Mouse (Mus musculus) urinary bladder, adult 2 months (tissue): ENCODE measurements around the gene Hspb9. TPM values are rescaled to one million over a fixed set of nuclear protein-coding genes. Genes with fewer than 3 reads are reported as not detected.

Experiments used
- DNase-seq: peaks from one replicate; pipeline ENCODE4 v3.0.0; 2022; ENCODE audit warnings: low spot score
- polyA plus RNA-seq: library from polyadenylated mRNA; depleted of rRNA; stranded (reverse); fragments of >200 nt; gene quantifications from 2 replicates; pipeline ENCODE4 v1.2.3, GENCODE M21; 2012

Hspb9 gene
- polyA plus RNA-seq, 1 experiment: 0.11 TPM

- DNase-seq: no peak
Observed at GRCm38 (mm10) chr11:100705095-100705747, 8.4 kb upstream of the Hspb9 start.

DNA sequence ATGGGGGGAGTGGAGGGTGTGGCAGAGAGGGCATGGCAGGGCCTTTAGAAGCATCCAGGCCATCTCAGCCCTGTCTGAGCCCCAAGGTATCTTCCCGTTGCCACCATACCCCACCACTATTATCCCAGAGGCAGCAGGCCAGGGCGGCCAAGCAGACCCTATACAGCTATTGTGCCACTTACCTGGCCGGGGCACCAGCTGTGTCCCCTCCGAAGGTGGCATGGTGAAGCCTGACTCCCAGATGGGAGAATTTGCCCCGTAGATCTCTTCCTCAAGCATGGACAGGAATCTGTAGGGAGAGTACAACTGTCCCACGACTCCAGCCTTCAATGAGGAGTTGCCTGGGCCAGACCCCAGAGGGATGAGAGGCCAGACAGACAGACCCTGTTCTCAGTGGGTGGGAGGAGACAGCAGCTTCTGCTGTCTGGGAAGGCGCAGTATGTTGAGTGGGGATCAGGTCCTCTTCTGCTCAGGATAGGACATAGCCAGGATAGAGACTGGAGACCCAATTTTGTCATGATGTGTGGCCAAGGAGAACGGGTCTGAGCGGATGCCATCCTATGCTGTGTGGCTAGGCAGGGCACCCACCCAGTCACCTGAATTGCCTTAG, 4.3 kb upstream of the Hspb9 start:
- no peak for DNase-seq

DNA sequence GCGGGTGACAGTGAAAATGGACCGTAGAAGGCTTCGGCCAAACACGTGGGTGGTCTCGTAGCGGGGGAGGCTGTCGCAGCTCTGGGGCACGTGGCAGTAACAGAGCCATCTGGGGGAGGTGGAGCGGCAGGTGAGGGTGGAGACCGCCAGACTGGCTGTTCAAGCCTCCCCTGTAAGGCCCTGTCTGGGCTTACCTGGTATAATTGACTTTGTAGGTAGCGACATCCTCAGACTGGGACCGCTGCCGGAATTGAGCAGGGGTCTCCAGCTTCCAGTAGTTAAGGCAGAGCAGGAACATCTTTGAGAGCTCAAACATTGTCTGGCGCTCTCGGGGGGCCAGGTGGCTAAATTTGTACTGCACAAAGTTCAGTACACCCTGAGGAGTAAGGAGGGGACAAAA, 3.1 kb upstream of the Hspb9 start:
- no peak for DNase-seq

DNA sequence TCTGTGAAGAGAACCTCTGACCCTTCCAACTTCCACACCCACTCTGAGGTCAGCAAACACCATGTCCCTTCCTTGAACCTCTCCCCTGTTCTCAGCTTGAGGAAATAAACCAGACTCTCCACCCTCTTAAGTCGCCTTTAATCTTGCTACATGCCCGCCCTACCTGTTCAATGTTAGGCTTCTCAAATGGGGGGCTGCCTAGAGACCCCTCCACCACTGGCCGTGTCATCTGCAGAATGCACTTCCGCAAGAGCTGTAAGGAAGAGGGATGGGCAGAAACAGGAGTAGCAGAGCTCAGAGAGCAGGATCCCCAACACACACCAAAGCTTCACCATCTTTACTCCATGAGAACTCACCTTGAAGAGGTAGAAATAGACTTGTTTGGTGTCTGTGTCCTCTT, 2.7 kb upstream of the Hspb9 start:
- no peak for DNase-seq

DNA sequence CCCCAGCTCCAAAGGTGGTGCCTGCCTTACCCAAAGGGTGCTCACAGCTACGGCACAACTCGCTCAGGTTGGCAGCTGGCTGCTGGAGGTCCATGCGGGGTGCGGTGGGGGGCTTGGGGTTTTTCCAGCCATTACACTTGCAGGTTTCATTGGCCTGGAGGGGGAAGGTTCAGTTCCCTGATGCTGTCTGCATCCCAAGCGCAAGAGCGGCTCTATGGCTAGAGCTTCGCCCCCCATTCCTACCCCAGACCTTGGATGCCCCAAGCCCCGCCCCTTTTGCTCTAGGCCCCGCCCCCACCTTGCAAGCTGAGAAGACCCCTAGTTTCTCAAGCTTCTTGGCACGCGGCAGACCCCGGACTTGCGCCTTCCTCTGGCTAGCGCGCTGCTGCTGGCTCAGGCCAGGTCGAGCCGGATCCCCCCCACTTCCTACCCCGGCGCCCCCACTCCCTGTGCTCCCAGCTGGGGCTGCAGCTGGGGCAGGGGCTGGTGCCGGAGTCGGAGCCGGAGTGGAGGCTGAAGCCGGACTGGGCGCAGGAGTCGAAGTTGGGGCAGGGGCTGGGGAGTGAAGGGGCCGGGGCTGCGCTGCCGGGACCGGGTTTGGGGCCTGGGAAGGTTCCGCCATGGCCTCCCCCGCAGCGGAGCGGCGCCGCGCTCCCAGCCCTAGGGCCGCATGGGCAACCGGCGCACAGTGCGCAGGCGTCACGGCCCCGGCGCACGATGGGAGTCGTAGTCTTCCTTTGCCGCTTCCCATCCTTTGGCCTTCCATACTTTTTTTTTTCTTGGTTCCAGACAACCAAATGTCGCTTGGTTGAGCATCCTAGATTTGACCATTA, 1.7 kb upstream of the Hspb9 start, which contains the start of gene Kat2a:
Gene Kat2a, minus strand, starts transcription at position 683 of the 833 bp plus-strand sequence.
- peak; percentile 65 for DNase-seq

- DNase-seq: no peak
Observed at GRCm38 (mm10) chr11:100713174-100713573, 476 bp upstream of the Hspb9 start.

- no peak for DNase-seq
Observed at GRCm38 (mm10) chr11:100714534-100714915, 875 bp downstream of the Hspb9 start.

GRCm38 (mm10) chr11:100714948-100715347, 1.3 kb downstream of the Hspb9 start:
- DNase-seq: no peak

GRCm38 (mm10) chr11:100716649-100717048, 3.0 kb downstream of the Hspb9 start:
- DNase-seq: no peak

DNA sequence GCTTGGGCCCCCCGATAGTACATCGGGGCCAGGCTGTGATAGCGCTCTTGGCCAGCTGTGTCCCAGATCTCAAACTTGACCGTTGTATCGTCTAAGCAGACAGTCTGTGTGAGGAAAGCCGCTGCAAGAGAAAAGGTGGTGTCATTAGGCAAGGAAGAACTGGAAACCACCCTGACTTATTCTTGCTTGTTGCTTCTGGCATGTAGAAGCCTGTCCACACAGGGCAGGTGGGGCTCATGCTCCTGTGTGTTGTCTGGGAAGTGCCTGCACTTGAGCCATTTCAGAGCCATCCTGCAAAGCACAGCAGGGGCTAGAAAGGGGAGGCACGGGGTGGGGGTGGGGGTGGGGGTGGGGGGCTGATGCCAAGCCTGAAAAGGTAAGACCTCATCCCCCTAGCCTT, 4.8 kb downstream of the Hspb9 start:
- DNase-seq: no peak

GRCm38 (mm10) chr11:100718866-100719265, 5.2 kb downstream of the Hspb9 start:
- DNase-seq: no peak

DNA sequence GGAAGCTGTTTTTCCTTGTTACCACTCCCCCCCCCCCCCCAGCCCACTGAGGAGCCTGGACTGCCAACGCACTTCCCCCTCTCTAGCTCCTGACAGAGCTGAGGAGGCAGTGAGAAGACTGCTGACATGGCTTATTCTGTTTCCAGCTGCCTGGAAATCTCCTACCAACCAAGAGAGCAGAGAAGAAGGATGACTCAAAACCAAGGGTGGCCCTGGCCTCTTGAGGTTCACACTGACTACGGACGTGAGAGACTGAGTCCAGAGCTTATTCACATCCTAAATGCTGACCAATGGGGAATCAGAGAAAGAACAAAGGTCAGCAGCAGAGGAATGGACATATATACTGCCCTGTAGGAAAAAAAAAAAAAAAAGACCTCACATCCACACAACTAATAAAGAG, 5.7 kb downstream of the Hspb9 start:
- DNase-seq: no peak

- no peak for DNase-seq
Observed at GRCm38 (mm10) chr11:100719893-100720292, 6.2 kb downstream of the Hspb9 start.

GRCm38 (mm10) chr11:100720345-100720744, 6.7 kb downstream of the Hspb9 start:
- DNase-seq: no peak

- DNase-seq: no peak
Observed at GRCm38 (mm10) chr11:100721254-100721653, 7.6 kb downstream of the Hspb9 start.

GRCm38 (mm10) chr11:100721776-100722492, 8.3 kb downstream of the Hspb9 start:
- DNase-seq: no peak

DNA sequence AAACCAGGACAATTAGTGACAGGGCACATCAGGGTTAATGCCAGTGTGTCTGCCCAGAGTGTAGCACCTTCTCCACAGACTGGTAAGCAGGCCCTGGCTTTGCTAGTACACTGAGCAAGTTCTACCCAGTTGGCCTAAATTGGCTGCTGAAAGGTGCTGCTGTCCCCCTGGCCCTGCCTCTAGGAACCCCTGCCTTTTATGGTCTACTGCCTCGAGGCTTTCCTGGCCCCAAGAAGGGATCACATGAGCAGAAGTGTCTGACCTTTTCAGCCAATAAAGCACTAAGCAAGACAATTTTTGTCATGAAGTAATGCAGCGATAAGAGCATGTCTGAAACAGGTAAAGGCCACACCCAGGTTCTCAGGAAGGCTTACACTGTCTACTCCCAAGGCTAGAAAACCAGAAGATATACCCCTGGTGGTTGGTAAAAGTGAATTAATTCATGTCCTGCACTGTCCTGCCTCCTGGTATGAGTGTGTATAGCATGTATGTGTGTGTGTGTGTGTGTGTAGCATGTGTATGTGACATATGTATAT, 8.9 kb downstream of the Hspb9 start:
- no peak for DNase-seq

- no peak for DNase-seq
Observed at GRCm38 (mm10) chr11:100724919-100725512, 11.4 kb downstream of the Hspb9 start.

DNA sequence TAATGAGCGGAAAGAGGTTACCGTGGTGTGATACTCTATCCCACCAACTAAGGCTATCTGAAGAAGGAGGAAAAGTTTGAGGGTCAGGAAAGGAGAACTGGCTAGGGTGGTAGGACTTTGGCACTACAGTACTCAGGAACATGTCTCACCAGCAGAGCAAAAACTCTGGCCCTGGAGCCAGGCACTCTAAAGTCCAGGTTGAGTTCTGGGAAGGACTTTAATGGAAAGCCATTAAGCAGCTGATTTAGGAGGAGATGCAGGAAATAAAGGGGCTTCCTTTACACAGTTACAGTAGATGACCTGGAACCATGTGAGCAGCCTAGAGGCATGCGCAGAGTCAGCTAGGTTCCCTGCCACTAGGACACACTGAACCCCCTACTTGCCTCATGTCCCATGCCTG, 13.6 kb downstream of the Hspb9 start:
- DNase-seq: no peak

GRCm38 (mm10) chr11:100728601-100729000, 15.0 kb downstream of the Hspb9 start:
- no peak for DNase-seq

DNA sequence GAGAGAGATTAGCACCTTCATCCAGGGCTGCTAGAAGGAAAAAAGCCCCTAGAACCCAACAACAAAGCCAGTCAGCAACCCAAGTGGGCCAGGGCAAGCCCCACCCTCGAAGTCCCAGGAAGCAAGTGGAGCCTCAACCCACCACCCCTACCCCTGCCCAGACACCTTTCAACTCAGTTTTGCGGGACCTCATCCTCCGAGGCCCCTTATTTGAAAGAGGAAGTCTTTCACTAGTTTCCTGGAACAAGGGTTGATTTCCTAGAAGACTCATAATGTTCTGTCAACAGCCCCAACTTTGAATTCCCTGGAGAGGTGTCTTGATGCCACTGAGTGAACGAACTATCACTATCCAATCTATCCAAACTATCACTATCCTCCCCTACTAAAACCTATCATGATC, 16.3 kb downstream of the Hspb9 start:
- DNase-seq: no peak
